Mouse (Mus musculus) embryonic fibroblast, embryonic 13.5 days (primary cell): Measurements from ENCODE around the gene Acvr1b.

ENCODE experiments used
- CTCF ChIP-seq: IDR thresholded peaks from 2 replicates; pipeline ENCODE4 v1.5.1; 2011; ENCODE audit warnings: mild to moderate bottlenecking, control low read depth, low read length, moderate library complexity, borderline replicate concordance; ENCODE audit not compliant: insufficient read depth
- POLR2A ChIP-seq: IDR thresholded peaks from 2 replicates; pipeline ENCODE4 v1.6.1; 2011; ENCODE audit warnings: low read depth, mild to moderate bottlenecking, control low read depth, low read length, moderate library complexity

DNA sequence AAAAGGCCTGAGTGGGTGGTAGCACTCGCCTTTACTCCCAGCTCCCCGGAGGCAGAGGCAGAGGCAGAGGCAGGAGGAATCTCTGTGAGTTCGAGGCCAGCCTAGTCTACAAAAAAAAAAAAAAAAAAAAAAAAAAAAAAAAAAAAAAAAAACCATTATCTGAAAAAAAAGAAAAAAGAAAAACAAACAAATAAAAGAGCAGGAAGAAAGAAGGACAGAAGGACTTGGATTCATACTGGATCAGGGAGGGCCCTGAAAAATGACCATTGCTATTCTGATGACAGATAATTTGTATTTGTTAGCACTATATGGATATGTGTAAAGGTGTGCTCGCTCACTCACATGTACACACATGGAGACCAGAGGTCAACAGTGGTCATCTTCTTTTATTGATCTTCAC is 2.6 kb upstream of the Acvr1b start:
- TF ChIP-seq POLR2A: no peak
- no peak for TF ChIP-seq CTCF
